Mouse (Mus musculus) left cerebral cortex, postnatal 25 days (tissue): Measurements from ENCODE around the gene Mgea5. TPM values are rescaled to one million over a fixed set of nuclear protein-coding genes. Genes with fewer than 3 reads are reported as not detected.

Experiments used
- DNase-seq, 2 experiments: peaks; one replicate each; pipeline ENCODE4 v3.0.0; 2022; ENCODE audit warnings: low spot score in 2 of 2, mixed read lengths in 1 of 2
- intact Hi-C: fragments of 180-260 bp; cut with DNase I; formaldehyde crosslinking; loops from one replicate; pipeline ENCODE4 v1.15.1; 2025
- total RNA-seq, 2 experiments: library from RNA; stranded (reverse); gene quantifications; 2 replicates each; pipeline ENCODE4 v1.2.3; 2021

Mgea5 gene
- total RNA-seq, 2 experiments from 2014 or later: 159 to 160 TPM

GRCm38 (mm10) chr19:45803408-45803807 is 19.8 kb upstream of the Mgea5 start:
- intact Hi-C loops: loop anchor here (10.0 kb wide), 1 partner anchor 1349 kb away; no protein-coding TSS in a partner anchor
- no peak for DNase-seq

- intact Hi-C loops: loop anchor here (10.0 kb wide), 1 partner anchor 1348 kb away; no protein-coding TSS in a partner anchor
- no peak for DNase-seq
These were observed 19.1 kb upstream of the Mgea5 start for GRCm38 (mm10) chr19:45802702-45803101.

DNA sequence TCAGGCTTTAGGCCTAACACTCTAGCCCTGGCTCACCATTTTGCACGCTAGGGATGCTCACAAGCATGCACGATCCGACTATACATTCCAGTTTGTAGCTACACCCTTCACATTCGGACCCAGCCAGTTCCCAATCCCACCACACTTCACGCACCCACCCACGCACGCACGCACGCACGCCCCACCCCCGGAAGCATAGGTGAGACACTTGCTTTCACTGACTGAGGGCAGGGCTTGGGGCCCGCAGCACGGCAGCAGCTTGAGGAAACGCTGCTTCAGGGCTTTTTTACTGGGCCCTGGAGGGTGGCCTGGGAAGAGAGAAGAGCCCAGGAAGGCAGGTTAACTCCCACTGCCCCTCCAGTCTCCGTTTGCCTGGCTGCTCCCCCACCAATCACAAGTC is 13.2 kb upstream of the Mgea5 start:
- intact Hi-C loops: no loop called here
- no peak for DNase-seq

GRCm38 (mm10) chr19:45796061-45796556 is 12.5 kb upstream of the Mgea5 start:
- no peak for DNase-seq
- intact Hi-C loops: no loop called here

GRCm38 (mm10) chr19:45795406-45795944 is 11.8 kb upstream of the Mgea5 start:
- no peak for DNase-seq
- intact Hi-C loops: no loop called here

DNA sequence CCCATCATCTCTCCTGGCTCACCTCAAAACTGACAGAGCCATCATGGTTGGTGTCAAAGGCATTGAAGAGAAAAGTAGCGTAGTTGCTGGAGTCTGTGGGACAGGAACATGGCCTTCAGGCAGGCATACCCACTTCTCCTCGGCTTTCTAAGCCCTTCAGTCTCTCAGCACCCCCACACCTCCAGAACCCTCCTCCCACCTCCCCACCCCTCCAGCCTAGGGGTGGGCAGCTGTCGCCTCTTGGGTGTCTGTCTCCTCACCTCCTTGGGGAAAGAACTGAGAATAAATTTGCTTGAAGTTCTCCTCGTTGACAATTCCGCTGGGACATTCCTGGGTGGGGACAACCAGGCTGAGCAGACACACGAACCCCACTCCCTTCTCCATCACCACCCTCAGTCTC is 11.1 kb upstream of the Mgea5 start:
- intact Hi-C loops: no loop called here
- DNase-seq: no peak

DNA sequence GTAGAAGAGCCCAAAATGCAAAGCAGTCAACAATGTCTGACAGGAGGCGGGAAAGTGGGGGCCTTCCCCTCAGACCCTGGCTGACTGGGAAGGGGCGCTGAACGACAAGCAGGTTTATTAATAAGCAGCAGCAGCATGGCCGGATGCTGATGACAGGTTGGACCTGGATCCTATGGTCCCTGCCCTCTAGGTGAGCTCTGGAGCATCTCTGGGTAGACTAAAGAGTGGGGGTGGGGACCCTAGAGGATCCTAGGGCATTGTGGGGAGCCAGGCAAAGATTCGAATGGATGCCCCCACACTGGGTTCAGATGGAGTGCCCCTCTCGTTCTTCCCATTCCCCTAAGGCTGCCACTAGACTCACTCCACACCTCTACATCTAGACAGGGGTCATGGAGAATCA is 8.8 kb upstream of the Mgea5 start:
- intact Hi-C loops: no loop called here
- DNase-seq: no peak

DNA sequence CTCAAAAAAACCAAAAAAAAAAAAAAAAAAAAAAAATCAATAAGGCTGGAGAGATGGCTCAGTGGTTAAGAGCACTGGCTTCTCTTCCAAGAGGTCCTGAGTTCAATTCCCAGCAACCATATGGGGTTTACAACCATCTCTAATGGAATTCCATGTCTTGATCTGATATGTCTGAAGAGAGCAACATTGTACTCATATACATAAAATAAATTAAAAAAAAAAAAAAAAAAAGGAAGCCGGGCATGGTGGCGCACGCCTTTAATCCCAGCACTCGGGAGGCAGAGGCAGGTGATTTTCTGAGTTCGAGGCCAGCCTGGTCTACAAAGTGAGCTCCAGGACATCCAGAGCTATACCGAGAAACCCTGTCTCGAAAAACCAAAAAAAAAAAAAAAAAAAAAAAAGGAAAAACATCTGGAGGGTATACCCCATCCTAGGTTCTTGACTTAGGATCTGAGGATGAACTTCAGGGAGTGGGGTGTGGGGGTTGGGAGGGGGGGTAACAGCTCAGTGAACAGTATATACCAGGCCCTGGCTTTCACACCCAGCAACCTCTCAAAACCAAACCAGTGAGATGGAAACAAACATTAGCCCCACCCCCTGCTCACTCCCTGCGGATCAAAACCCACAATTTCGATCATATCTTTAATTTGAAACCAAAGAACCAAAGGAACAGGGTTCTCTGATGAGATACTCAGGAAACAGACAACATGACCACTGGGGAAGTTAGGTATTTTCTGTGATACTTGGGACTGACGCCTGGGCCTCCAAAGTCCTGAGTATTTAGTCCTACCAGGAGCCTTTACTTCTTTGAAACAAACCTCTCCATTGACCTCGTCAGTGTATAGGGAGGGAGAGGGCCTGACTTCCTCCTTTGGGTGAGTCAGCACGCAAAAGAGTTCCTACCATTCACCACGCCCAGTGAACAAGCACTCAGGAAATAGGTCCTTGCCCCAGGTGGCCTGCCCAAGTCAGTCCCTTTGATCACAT is 6.5 kb upstream of the Mgea5 start:
- no peak for DNase-seq
- intact Hi-C loops: no loop called here

DNA sequence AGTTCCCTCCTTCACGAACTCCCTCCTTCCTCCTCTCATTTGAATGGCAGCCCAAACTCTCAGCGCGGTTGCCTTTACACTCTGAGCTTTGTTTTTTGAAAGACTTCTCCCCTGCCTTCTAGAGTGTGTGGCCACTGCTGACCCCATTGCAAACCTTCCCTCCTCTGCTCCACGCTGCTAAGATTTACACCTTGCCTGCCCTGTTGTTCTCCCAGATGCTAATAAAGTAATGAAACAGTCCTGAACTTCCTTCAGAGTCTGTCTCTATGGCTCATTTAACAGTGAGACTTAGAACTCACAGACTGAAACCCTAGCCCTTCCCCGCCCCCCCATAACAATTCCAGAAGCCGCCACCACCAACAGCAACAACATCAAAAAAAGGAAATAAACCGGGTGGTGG is 5.7 kb upstream of the Mgea5 start:
- intact Hi-C loops: no loop called here
- DNase-seq: no peak

GRCm38 (mm10) chr19:45788337-45788736 is 4.7 kb upstream of the Mgea5 start:
- no peak for DNase-seq
- intact Hi-C loops: no loop called here

DNA sequence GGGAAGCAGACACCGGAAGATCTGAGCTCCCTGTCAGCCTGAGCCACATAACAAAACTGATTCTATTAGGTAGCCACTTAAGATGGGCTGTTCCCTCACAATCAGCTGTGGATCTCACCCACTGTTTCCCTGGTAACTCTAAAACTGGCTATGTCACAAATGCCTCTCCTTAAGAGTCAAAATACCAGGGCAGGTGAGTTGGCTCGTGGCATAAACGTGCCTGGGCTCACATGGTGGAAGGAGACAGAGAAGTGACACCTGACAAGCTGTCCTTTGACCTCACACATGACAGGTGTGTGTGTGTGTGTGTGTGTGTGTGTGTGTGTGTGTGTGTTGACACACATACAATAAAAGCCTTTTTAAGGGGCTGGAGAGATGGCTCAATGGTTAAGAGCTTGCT is 3.8 kb upstream of the Mgea5 start:
- intact Hi-C loops: no loop called here

DNA sequence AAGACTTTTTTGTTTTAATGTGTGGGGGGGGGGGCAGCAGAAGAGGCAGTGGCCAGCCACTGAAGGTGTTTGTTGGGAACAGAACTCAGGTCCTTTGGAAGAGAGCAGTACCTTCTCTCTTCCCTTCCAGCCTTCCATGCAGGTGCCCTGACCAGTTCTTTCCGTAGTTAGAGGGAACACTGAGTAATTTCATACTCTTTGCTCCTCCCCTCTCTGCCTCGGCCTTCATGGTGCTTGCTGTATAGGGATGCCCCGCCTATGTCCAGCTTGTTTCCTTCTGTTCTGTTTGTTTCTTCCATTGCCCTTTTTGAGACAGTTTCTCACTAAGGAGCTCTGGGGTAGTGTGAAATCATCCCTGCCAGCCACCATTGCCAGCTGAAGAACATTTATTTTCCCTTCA is 1.8 kb upstream of the Mgea5 start:
- DNase-seq: no peak
- intact Hi-C loops: no loop called here

More for the DNA sequence above, 3.8 kb upstream of the Mgea5 start:
- no peak for DNase-seq

- no peak for DNase-seq
- intact Hi-C loops: no loop called here
These were observed 418 bp upstream of the Mgea5 start for GRCm38 (mm10) chr19:45783933-45784576.

GRCm38 (mm10) chr19:45782315-45783001 is 1.2 kb downstream of the Mgea5 start:
- intact Hi-C loops: no loop called here
- peak; percentile 46 to 47 for DNase-seq

DNA sequence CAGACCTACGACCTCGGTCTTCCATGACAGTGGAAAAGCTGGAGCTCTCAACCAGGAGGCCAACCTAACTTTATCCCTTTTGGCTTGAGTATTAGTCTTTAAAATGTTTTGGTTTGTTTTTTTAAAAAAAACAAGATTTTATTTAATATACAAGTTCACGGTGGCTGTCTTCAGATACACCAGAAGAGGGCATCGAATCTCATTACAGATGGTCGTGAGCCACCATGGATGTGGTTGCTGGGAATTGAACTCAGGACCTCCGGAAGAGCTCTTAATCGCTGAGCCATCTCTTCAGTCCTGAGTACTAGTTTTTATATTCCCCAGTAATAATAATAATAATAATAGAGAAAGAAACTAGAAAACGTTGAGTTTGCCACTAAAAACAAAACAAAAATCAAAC is 2.0 kb downstream of the Mgea5 start:
- intact Hi-C loops: no loop called here
- DNase-seq: no peak

DNA sequence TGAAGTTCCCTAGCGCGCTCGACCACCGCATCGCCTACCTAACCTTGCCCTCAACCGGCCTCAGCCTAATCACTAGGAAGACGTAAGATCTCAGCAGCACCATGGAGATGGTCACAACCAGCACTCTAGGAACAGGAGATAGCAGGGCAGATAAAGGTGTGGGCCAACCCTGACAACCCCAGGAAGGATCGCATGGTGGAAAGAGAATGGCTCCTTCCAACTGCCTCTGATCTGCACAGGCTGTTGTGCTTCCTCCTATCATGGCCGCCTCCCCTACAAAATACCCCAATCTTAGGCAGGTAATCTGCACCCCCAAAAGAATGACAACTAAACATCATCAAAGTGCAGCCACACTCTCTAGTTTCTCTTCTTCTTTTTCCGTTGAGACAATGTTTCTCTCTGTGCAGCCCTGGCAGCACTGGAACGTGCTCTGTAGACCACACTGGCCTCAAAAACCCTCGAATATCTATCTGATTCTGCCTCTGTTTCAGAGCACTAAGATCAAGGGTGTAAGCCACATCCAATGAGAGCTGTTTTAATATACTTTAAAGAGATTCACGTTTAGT is 3.2 kb downstream of the Mgea5 start:
- intact Hi-C loops: no loop called here
- DNase-seq: no peak

GRCm38 (mm10) chr19:45775486-45775885 is 8.2 kb downstream of the Mgea5 start:
- peak; percentile 26 to 86 for DNase-seq
- intact Hi-C loops: no loop called here

DNA sequence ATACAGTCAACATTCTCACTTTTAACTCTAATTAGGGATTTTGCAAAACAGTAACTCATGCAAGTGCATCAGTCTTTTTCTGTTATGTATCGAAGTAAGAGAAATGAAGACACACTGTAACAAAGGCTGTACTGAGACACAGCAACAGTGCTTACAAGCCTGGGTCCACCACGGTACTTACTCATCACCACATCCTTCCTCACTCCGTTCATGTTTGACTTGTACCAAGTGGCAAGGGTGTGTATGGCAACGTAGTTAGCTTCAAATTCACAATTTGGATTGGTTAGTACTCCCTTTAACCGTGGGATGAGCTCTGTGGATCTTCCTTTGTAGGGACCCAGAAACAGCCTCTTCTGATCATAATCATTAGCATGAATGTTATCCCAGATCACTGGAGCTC is 12.1 kb downstream of the Mgea5 start:
- DNase-seq: no peak
- intact Hi-C loops: no loop called here

GRCm38 (mm10) chr19:45760810-45761209 is 22.8 kb downstream of the Mgea5 start:
- no peak for DNase-seq
- intact Hi-C loops: no loop called here

- no peak for DNase-seq
- intact Hi-C loops: no loop called here
These were observed 25.0 kb downstream of the Mgea5 start for GRCm38 (mm10) chr19:45758671-45759070.
